In the genomic region with DNA sequence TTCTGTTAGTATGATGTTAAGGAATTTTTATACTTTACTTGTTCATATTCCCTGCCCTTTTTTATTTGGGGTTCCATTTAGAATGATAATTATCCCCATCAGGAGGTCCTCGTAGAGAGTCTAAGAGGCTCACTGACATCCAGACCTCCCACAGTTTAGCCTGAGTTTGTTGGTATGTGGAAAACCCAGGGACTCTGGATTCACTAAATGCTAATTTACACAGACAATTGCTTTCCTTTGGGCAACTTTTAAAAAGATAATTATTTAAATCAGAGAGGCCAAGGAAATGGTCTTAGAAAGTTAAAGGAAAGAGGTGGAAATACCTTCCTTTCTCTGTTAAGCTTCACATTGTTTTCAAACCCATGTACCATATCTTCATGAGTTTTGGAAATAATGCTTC, we compare ENCODE assay signal across 34 mouse cellular contexts.
"Had no signal": no experiment of that assay in that cellular context is flagged by ENCODE, and none has a peak within 500 bp of the region (broad histone marks: within the 10 kb centered on the region; RNA-seq: fewer than 3 reads in every experiment).

No protein-coding gene starts in this region.

- H3K9ac ChIP-seq: heart, embryonic 12.5 days; heart, embryonic 13.5 days; heart, embryonic 15.5 days; hindbrain, embryonic 12.5 days; hindbrain, embryonic 13.5 days; hindbrain, embryonic 14.5 days; hindbrain, embryonic 15.5 days; intestine, embryonic 15.5 days; kidney, embryonic 15.5 days had no signal

- H3K4me3 ChIP-seq: heart, embryonic 10.5 days; heart, embryonic 12.5 days; heart, embryonic 13.5 days; heart, embryonic 15.5 days; hindbrain, embryonic 10.5 days; hindbrain, embryonic 12.5 days; hindbrain, embryonic 13.5 days; hindbrain, embryonic 15.5 days; intestine, embryonic 15.5 days; kidney, embryonic 15.5 days; left cerebral cortex, adult 2 months had no signal

- ATAC-seq: hindbrain, embryonic 16.5 days; hindbrain, postnatal 0 days; inflammation-experienced regulatory T-cells, adult 6 months; intestine, embryonic 15.5 days; intestine, embryonic 16.5 days; intestine, postnatal 0 days had no signal

- DNase-seq: heart, postnatal 10 days; heart, postnatal 14 days; heart, postnatal 36 days; heart, postnatal 4 days; kidney, adult 11 months; kidney, adult 18-20 months; kidney, adult 2 months; kidney, adult 9 months; kidney, postnatal 10 days; kidney, postnatal 14 days; kidney, postnatal 25 days; kidney, postnatal 36 days; kidney, postnatal 4 days; layer of hippocampus, adult 9-11 months; layer of hippocampus, postnatal 36 days had no signal

- H3K36me3 ChIP-seq: heart, embryonic 10.5 days; heart, embryonic 12.5 days; heart, embryonic 13.5 days; heart, embryonic 15.5 days; hindbrain, embryonic 10.5 days; hindbrain, embryonic 12.5 days; hindbrain, embryonic 13.5 days; hindbrain, embryonic 15.5 days; intestine, embryonic 15.5 days; kidney, embryonic 15.5 days had no signal

- H3K4me1 ChIP-seq: heart, embryonic 10.5 days; heart, embryonic 12.5 days; heart, embryonic 13.5 days; heart, embryonic 15.5 days; hindbrain, embryonic 12.5 days; hindbrain, embryonic 13.5 days; hindbrain, embryonic 15.5 days; intestine, embryonic 15.5 days; kidney, embryonic 15.5 days had no signal

- H3K4me2 ChIP-seq: heart, embryonic 11.5 days; heart, embryonic 12.5 days; heart, embryonic 13.5 days; heart, embryonic 15.5 days; hindbrain, embryonic 12.5 days; hindbrain, embryonic 13.5 days; hindbrain, embryonic 14.5 days; hindbrain, embryonic 15.5 days; intestine, embryonic 15.5 days; kidney, embryonic 15.5 days had no signal

- H3K9me3 ChIP-seq: heart, embryonic 10.5 days; heart, embryonic 12.5 days; heart, embryonic 13.5 days; heart, embryonic 15.5 days; hindbrain, embryonic 10.5 days; hindbrain, embryonic 12.5 days; hindbrain, embryonic 13.5 days; hindbrain, embryonic 15.5 days; intestine, embryonic 15.5 days; kidney, embryonic 15.5 days had no signal

- H3K27ac ChIP-seq: heart, embryonic 10.5 days; heart, embryonic 13.5 days; heart, embryonic 15.5 days; hindbrain, embryonic 10.5 days; hindbrain, embryonic 12.5 days; hindbrain, embryonic 13.5 days; hindbrain, embryonic 14.5 days; hindbrain, embryonic 15.5 days; hindbrain, postnatal 0 days; intestine, embryonic 15.5 days; kidney, embryonic 15.5 days; kidney, postnatal 0 days; left cerebral cortex, adult 2 months had no signal

- H3K27me3 ChIP-seq: heart, embryonic 12.5 days; heart, embryonic 13.5 days; heart, embryonic 15.5 days; hindbrain, embryonic 12.5 days; hindbrain, embryonic 13.5 days; hindbrain, embryonic 15.5 days; intestine, embryonic 15.5 days; kidney, embryonic 15.5 days had no signal
